Mouse (Mus musculus) kidney, adult 8-10 months (tissue): ENCODE measurements around the gene Fabp1.
A peak's percentile ranks its signal among the peaks of the same experiment; 100 is the strongest.

Experiments used
- DNase-seq, 2 experiments: peaks; one replicate each; pipeline ENCODE4 v3.0.0; 2022

Gene Fabp1

GRCm38 (mm10) chr6:71212471-71212870 is 12.8 kb downstream of the Fabp1 start:
- DNase-seq: no peak

- DNase-seq: no peak
Measured at GRCm38 (mm10) chr6:71221501-71221900, 21.9 kb downstream of the Fabp1 start.

- no peak for DNase-seq
Measured at GRCm38 (mm10) chr6:71224184-71224943, 24.7 kb downstream of the Fabp1 start.

- no peak for DNase-seq
Measured at GRCm38 (mm10) chr6:71226544-71226943, 26.9 kb downstream of the Fabp1 start.

GRCm38 (mm10) chr6:71227157-71227770 is 27.6 kb downstream of the Fabp1 start:
- peak in 1 of 2 experiments; percentile 37 for DNase-seq

- DNase-seq: no peak
Measured at GRCm38 (mm10) chr6:71235121-71235520, 35.5 kb downstream of the Fabp1 start.

GRCm38 (mm10) chr6:71235944-71236343 is 36.3 kb downstream of the Fabp1 start:
- peak; percentile 5 to 8 for DNase-seq

GRCm38 (mm10) chr6:71236506-71236905 is 36.9 kb downstream of the Fabp1 start:
- DNase-seq: peak; percentile 65 to 72

- DNase-seq: peak; percentile 45 to 58
Measured at GRCm38 (mm10) chr6:71237031-71237431, 37.4 kb downstream of the Fabp1 start.

GRCm38 (mm10) chr6:71239069-71239750 is 39.6 kb downstream of the Fabp1 start:
- DNase-seq: no peak

GRCm38 (mm10) chr6:71240831-71241230 is 41.2 kb downstream of the Fabp1 start:
- DNase-seq: no peak

GRCm38 (mm10) chr6:71242811-71243210 is 43.2 kb downstream of the Fabp1 start:
- DNase-seq: no peak

GRCm38 (mm10) chr6:71243258-71243657 is 43.6 kb downstream of the Fabp1 start:
- DNase-seq: no peak

GRCm38 (mm10) chr6:71248420-71248819 is 48.8 kb downstream of the Fabp1 start:
- no peak for DNase-seq

- no peak for DNase-seq
Measured at GRCm38 (mm10) chr6:71249615-71250014, 50.0 kb downstream of the Fabp1 start.

GRCm38 (mm10) chr6:71250951-71251350 is 51.3 kb downstream of the Fabp1 start:
- no peak for DNase-seq

- DNase-seq: no peak
Measured at GRCm38 (mm10) chr6:71254456-71254855, 54.8 kb downstream of the Fabp1 start.
